Mouse (Mus musculus) lung, postnatal 0 days (tissue): ENCODE measurements around the gene Mgll.

Experiments
- CTCF ChIP-seq: IDR thresholded peaks from 2 replicates; pipeline ENCODE4 v1.5.1; 2016; ENCODE audit warnings: antibody characterized with exemption, mild to moderate bottlenecking
- EP300 ChIP-seq: IDR thresholded peaks from 2 replicates; pipeline ENCODE4 v1.6.1; 2016; ENCODE audit warnings: antibody characterized with exemption, mild to moderate bottlenecking, control low read depth

- TF ChIP-seq EP300, result no peak
- no peak for TF ChIP-seq CTCF
These were observed 12.1 kb downstream of the Mgll start for GRCm38 (mm10) chr6:88736337-88736736.
